Mouse (Mus musculus): ENCODE results near the gene Vma21-ps. TPM values are rescaled to one million over a fixed set of nuclear protein-coding genes. Genes with fewer than 3 reads are reported as not detected.

The Vma21-ps gene
- polyA plus RNA-seq, 1 experiment from 2014 or later, result not detected

DNA sequence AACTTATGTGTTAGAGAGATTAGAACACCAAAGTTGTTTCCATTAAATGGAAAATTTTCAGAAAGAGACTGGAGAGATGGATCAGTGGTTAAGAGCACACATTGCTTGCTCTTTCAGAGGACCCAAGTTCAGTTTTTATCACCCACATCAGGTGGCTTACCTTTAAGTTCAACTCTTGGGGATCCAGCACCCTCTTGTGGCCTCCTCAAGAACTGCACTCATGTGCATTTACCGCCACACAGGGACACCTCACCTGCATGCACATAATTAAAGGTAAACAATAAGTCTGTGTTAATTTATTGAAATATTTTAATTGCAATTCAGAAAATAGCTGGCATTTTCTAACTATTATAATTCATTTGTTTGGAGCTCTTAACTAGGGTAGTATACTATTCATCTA lies 37.3 kb downstream of the Vma21-ps start:
- H3K9me3 ChIP-seq (replicated peaks; ENCODE audit: control insufficient read depth, low read length), result no peaks in the 10 kb centered on the region
- H3K4me1 ChIP-seq (ENCODE audit: control insufficient read depth, insufficient read depth, low read length), result no peaks in the 10 kb centered on the region
- H3K4me3 ChIP-seq (ENCODE audit: low read depth, low read length), result no peak overlapping the region
- peaks cover 19% of the 10 kb centered on the region for H3K36me3 ChIP-seq (ENCODE audit: control insufficient read depth, insufficient read depth, low read length)
- H3K27ac ChIP-seq (ENCODE audit: low read depth, low read length), result no peak overlapping the region
- no peak overlapping the region for H3K4me2 ChIP-seq
- no peak overlapping the region for H3K9ac ChIP-seq (ENCODE audit: low read depth, low read length)
- 91% methylated on average over 1 of the region's 1 CpGs for WGBS (ENCODE audit: insufficient replicate concordance)
- no peak for ATAC-seq (replicated peaks; ENCODE audit: insufficient number of reproducible peaks, low FRiP score, low TSS enrichment)
- no peaks in the 10 kb centered on the region for H3K27me3 ChIP-seq (ENCODE audit: control insufficient read depth, insufficient read depth, low read length)

Other genes with a start within 250 kb of the Vma21-ps start
- gene Smc2, start 58.0 kb downstream of the Vma21-ps start, polyA plus RNA-seq (2014; fragmentation: Nextera tagmentation; extraction: Ambion mirVana), result 125 and 176 TPM in 2 replicates
- not detected in 2 replicates for gene Toporsl, start 99.0 kb upstream of the Vma21-ps start, polyA plus RNA-seq (2014; fragmentation: Nextera tagmentation; extraction: Ambion mirVana)

Measured in heart, embryonic 11.5 days (tissue).